Mouse (Mus musculus): ENCODE measurements around the gene Tbc1d8. TPM values are rescaled to one million over a fixed set of nuclear protein-coding genes. Genes with fewer than 3 reads are reported as not detected.

The Tbc1d8 gene
- polyA plus RNA-seq, 1 experiment from 2014 or later: 7.8 TPM

GRCm38 (mm10) chr1:39340647-39341046 lies 137.9 kb downstream of the Tbc1d8 start:
- ATAC-seq (ENCODE audit: low FRiP score, low read depth): 0 out of 2 replicates have a peak, but pooled peaks have one; percentile 41
- WGBS: 33% methylated on average over 8 of the region's 8 CpGs
- no peak overlapping the region for H3K4me2 ChIP-seq (replicated peaks)
- H3K4me1 ChIP-seq: 0 out of 2 replicates have a peak, but pooled peaks cover 3% of the 10 kb centered on the region
- H3K9me3 ChIP-seq: no peaks in the 10 kb centered on the region
- H3K36me3 ChIP-seq: no peaks in the 10 kb centered on the region
- no peak overlapping the region for H3K4me3 ChIP-seq
- H3K27ac ChIP-seq (replicated peaks): no peak overlapping the region
- H3K9ac ChIP-seq (replicated peaks): no peak overlapping the region
- H3K27me3 ChIP-seq: peaks cover 5% of the 10 kb centered on the region; the same call in 1 of the 2 replicates

- no peak overlapping the region for H3K4me3 ChIP-seq
- ATAC-seq (ENCODE audit: low FRiP score, low read depth): no peak
- no peak overlapping the region for H3K27ac ChIP-seq (replicated peaks)
- H3K4me1 ChIP-seq: 0 out of 2 replicates have a peak, but pooled peaks cover 3% of the 10 kb centered on the region
- no peaks in the 10 kb centered on the region for H3K9me3 ChIP-seq
- H3K4me2 ChIP-seq (replicated peaks): no peak overlapping the region
- 85% methylated on average over 6 of the region's 6 CpGs for WGBS
- H3K27me3 ChIP-seq: peaks cover 10% of the 10 kb centered on the region; the same call in 1 of the 2 replicates
- H3K36me3 ChIP-seq: no peaks in the 10 kb centered on the region
- no peak overlapping the region for H3K9ac ChIP-seq (replicated peaks)
These were observed 138.4 kb downstream of the Tbc1d8 start for GRCm38 (mm10) chr1:39340156-39340555.

DNA sequence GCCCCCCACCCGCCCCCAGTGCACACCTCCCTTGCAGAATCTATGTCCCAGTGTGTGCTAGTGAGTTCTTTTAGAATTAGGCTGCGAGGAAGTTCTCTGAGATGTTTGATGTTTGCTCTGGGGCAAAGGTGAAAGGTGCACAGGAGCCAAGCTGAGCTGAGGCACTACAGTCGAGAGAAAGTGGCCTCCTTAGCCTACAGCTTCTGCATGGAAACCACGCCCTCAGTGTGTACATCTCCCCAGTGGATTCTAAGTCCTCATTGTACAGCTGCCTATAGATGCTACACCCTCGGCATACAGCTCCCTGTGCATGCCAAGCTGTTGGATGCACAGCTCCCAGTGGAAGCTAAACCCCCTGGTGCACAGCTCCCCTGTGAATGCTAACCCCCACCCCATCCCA lies 139.1 kb downstream of the Tbc1d8 start:
- H3K36me3 ChIP-seq: no peaks in the 10 kb centered on the region
- H3K9ac ChIP-seq (replicated peaks): no peak overlapping the region
- WGBS: 51% methylated on average over 5 of the region's 5 CpGs
- no peak overlapping the region for H3K4me2 ChIP-seq (replicated peaks)
- H3K4me1 ChIP-seq: 0 out of 2 replicates have a peak, but pooled peaks cover 3% of the 10 kb centered on the region
- no peak overlapping the region for H3K4me3 ChIP-seq
- no peaks in the 10 kb centered on the region for H3K9me3 ChIP-seq
- H3K27me3 ChIP-seq: peaks cover 11% of the 10 kb centered on the region; the same call in 1 of the 2 replicates
- H3K27ac ChIP-seq (replicated peaks): no peak overlapping the region
- no peak for ATAC-seq (ENCODE audit: low FRiP score, low read depth)

DNA sequence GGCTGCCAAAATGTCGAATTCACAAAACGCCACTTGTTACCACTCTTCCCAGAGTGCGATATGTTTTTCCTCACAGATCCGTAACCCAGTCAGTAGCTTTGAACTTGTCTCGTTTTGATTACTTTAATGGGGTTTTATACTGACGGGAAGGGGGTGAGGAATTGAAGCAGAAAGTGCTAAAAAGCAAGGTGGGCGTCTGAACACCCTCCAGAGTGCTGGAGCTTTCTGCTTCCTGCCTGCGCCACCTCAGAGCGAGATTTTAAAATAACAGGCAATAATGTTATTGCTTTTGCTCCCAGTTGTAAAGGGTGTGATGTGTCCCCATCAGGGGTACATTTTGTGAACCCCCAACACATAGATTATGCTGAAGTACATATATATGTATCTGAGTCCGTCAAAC lies 139.7 kb downstream of the Tbc1d8 start:
- H3K27me3 ChIP-seq: peaks cover 11% of the 10 kb centered on the region; the same call in 1 of the 2 replicates
- H3K9ac ChIP-seq (replicated peaks): no peak overlapping the region
- no peaks in the 10 kb centered on the region for H3K36me3 ChIP-seq
- no peak overlapping the region for H3K27ac ChIP-seq (replicated peaks)
- no peak overlapping the region for H3K4me2 ChIP-seq (replicated peaks)
- WGBS: 80% methylated on average over 10 of the region's 10 CpGs
- 0 out of 2 replicates have a peak, but pooled peaks cover 3% of the 10 kb centered on the region for H3K4me1 ChIP-seq
- H3K4me3 ChIP-seq: no peak overlapping the region
- ATAC-seq (ENCODE audit: low FRiP score, low read depth): no peak
- H3K9me3 ChIP-seq: no peaks in the 10 kb centered on the region

GRCm38 (mm10) chr1:39336788-39337187 lies 141.8 kb downstream of the Tbc1d8 start:
- Histone ChIP-seq H3K4me2 (replicated peaks) (no peak overlapping the region), H3K9ac (replicated peaks) (no peak overlapping the region), H3K4me1 (0 out of 2 replicates have a peak, but pooled peaks cover 3% of the 10 kb centered on the region), H3K9me3 (no peaks in the 10 kb centered on the region), H3K4me3 (no peak overlapping the region), H3K27ac (replicated peaks) (no peak overlapping the region), H3K27me3 (peaks cover 11% of the 10 kb centered on the region; the same call in 1 of the 2 replicates), H3K36me3 (no peaks in the 10 kb centered on the region)
- 85% methylated on average over 8 of the region's 8 CpGs for WGBS
- no peak for ATAC-seq (ENCODE audit: low FRiP score, low read depth)

DNA sequence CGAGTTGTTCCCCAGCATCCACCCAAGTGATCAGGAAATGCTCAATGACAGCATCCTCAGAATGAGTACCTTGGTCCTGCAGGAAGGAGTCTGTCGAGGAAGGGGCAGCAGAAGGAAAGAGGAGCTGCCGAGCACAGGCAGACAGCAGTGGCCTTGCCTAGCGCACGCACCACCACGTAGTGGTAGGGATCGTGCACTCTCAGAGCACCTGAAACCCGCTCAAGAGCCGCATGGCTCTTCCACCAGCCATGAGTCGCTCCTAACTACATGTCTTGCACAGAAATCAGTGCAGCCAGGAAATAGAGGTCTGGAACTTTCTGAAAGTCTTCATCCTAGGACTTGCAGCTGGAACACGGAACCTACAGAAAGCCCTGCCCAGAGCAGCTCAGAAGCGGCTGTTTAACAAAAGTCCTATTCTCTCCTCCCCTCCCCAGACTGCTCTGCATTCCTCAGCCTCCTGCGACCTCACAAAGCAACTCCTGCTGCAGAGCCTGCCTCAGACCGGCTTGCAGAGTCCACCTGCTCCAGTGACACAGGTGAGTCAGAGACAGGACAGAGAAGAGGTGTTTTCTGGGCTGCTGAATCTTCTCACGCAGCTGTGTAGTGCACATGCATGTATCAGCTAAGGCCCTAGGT lies 142.9 kb downstream of the Tbc1d8 start:
- no peak for ATAC-seq (ENCODE audit: low FRiP score, low read depth)
- WGBS: 27% methylated on average over 15 of the region's 15 CpGs
- no peak overlapping the region for H3K4me3 ChIP-seq

GRCm38 (mm10) chr1:39332456-39332855 lies 146.1 kb downstream of the Tbc1d8 start:
- Histone ChIP-seq H3K36me3 (no peaks in the 10 kb centered on the region), H3K4me1 (0 out of 2 replicates have a peak, but pooled peaks cover 3% of the 10 kb centered on the region), H3K27me3 (peaks cover 7% of the 10 kb centered on the region; the same call in 1 of the 2 replicates), H3K27ac (replicated peaks) (no peak overlapping the region), H3K4me3 (no peak overlapping the region), H3K9me3 (no peaks in the 10 kb centered on the region), H3K4me2 (replicated peaks) (no peak overlapping the region), H3K9ac (replicated peaks) (no peak overlapping the region)
- no peak for ATAC-seq (ENCODE audit: low FRiP score, low read depth)
- WGBS: 85% methylated on average over 4 of the region's 4 CpGs

More for the DNA sequence above, 142.9 kb downstream of the Tbc1d8 start:
- Histone ChIP-seq H3K27me3 (peaks cover 11% of the 10 kb centered on the region; the same call in 1 of the 2 replicates), H3K4me2 (replicated peaks) (no peak overlapping the region), H3K9me3 (no peaks in the 10 kb centered on the region), H3K4me1 (0 out of 2 replicates have a peak, but pooled peaks cover 3% of the 10 kb centered on the region), H3K9ac (replicated peaks) (no peak overlapping the region), H3K36me3 (no peaks in the 10 kb centered on the region), H3K27ac (replicated peaks) (no peak overlapping the region)

DNA sequence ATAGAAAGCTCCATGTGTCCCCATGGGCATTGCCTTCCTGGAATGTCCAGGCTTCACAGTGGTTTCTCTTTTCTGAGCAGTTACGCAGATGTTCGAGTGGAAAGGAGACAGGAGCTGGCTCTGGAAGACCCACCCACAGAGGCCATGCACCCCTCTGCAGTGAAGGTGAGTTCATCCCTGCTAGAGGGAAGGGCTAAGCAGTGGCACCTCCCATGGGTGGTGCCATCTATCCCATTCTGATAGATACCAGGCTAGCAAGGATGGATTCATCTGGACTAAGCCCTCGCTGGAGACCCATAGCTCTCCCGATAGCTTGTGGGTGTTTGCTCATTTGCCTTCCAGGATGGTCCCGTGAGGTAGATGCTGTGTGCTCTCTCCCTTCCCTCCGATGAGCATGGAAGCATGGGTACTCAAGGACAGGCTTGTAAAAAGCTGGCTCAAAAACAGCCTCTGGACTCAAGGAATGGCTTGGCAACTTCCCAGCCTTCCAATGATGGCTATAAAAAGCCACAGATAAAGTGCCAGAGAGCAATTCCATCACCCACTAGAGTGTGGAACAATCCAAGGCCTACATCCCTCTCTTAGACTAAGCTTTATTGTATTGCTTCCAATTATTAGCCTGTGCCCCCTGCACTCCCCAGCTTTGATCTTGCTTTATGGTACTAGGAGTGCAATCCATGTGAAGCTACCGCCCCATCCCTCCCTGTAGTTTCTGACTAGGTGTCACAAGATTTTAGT lies 147.5 kb downstream of the Tbc1d8 start:
- Histone ChIP-seq H3K4me3 (no peak overlapping the region), H3K27me3 (peaks cover 7% of the 10 kb centered on the region; the same call in 1 of the 2 replicates), H3K27ac (replicated peaks) (no peak overlapping the region), H3K36me3 (no peaks in the 10 kb centered on the region), H3K9ac (replicated peaks) (no peak overlapping the region), H3K4me1 (0 out of 2 replicates have a peak, but pooled peaks cover 3% of the 10 kb centered on the region), H3K9me3 (no peaks in the 10 kb centered on the region), H3K4me2 (replicated peaks) (no peak overlapping the region)
- 83% methylated on average over 7 of the region's 7 CpGs for WGBS
- no peak for ATAC-seq (ENCODE audit: low FRiP score, low read depth)

DNA sequence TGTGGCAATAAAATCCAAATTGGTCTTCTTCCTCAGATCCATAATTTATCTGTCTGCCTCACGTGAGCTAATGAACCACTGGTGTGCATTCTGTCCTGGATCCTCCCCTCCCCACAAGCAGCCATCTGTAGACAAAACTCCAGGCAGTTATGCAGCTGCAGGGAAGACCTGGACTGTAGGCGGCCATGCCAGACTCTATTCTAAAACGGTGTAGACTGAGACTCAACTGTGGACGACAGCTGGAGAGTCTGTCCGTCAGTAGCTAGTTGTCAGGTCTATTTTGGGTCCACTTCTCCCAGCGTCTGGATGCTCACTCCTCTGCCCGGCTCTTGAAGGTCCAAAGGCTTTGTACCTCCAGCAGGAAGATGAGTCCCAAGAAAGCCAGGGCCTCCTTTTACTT lies 151.0 kb downstream of the Tbc1d8 start:
- no peak overlapping the region for H3K4me3 ChIP-seq
- H3K27ac ChIP-seq (replicated peaks): no peak overlapping the region
- no peaks in the 10 kb centered on the region for H3K36me3 ChIP-seq
- H3K4me2 ChIP-seq (replicated peaks): no peak overlapping the region
- H3K27me3 ChIP-seq: no peaks in the 10 kb centered on the region
- no peaks in the 10 kb centered on the region for H3K9me3 ChIP-seq
- no peak overlapping the region for H3K9ac ChIP-seq (replicated peaks)
- no peak for ATAC-seq (ENCODE audit: low FRiP score, low read depth)
- H3K4me1 ChIP-seq: no peaks in the 10 kb centered on the region
- WGBS: 80% methylated on average over 7 of the region's 7 CpGs

GRCm38 (mm10) chr1:39325228-39325627 lies 153.3 kb downstream of the Tbc1d8 start:
- H3K9me3 ChIP-seq: no peaks in the 10 kb centered on the region
- no peaks in the 10 kb centered on the region for H3K4me1 ChIP-seq
- WGBS: 92% methylated on average over 6 of the region's 6 CpGs
- no peak for ATAC-seq (ENCODE audit: low FRiP score, low read depth)
- H3K4me2 ChIP-seq (replicated peaks): no peak overlapping the region
- H3K9ac ChIP-seq (replicated peaks): no peak overlapping the region
- H3K4me3 ChIP-seq: no peak overlapping the region
- no peaks in the 10 kb centered on the region for H3K36me3 ChIP-seq
- H3K27ac ChIP-seq (replicated peaks): no peak overlapping the region
- H3K27me3 ChIP-seq: no peaks in the 10 kb centered on the region

DNA sequence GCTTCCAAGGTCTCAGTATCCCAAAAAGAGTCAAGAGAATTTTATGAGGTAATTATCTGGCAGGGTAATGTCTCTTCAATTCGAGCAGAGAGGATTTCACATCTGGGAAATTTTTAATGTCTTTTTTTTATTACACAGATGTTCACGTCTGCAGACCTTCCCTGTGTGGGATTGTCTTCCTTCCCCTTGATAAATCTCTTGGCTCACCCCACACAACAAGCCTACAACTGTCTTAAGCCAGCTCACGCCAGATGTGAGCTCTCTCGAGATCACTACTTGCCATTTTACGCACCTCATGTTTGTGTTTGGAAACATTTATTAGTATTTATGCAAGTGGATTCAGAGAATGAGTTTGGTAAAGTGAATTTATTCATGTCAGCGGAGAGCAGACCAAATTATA lies 156.6 kb downstream of the Tbc1d8 start:
- no peaks in the 10 kb centered on the region for H3K4me1 ChIP-seq
- no peak overlapping the region for H3K27ac ChIP-seq (replicated peaks)
- WGBS: 83% methylated on average over 6 of the region's 6 CpGs
- no peaks in the 10 kb centered on the region for H3K36me3 ChIP-seq
- no peak for ATAC-seq (ENCODE audit: low FRiP score, low read depth)
- no peak overlapping the region for H3K4me2 ChIP-seq (replicated peaks)
- H3K27me3 ChIP-seq: no peaks in the 10 kb centered on the region
- H3K9me3 ChIP-seq: no peaks in the 10 kb centered on the region
- H3K9ac ChIP-seq (replicated peaks): no peak overlapping the region
- no peak overlapping the region for H3K4me3 ChIP-seq

All from midbrain, embryonic 12.5 days (tissue).